Mouse (Mus musculus): ENCODE measurements around the gene Nuak1.
"Not testable (repeated sequence)": the region's sequence is repeated elsewhere in the genome, so short reads cannot be mapped to it uniquely, and the experiment has no call there.

Gene Nuak1

GRCm38 (mm10) chr10:84440541-84441433 lies at the start of gene Nuak1:
TSS of gene Nuak1 (minus strand) at chr10:84440597.
- no peaks in the 10 kb centered on the region for H3K27me3 ChIP-seq (ENCODE audit: control insufficient read depth, insufficient read depth, low read length, poor library complexity, severe bottlenecking)
- no peaks in the 10 kb centered on the region for H3K36me3 ChIP-seq (ENCODE audit: control insufficient read depth, insufficient read depth, low read length, poor library complexity, severe bottlenecking)
- peak; percentile 75 for DNase-seq (ENCODE audit: low read depth, low spot score)

GRCm38 (mm10) chr10:84490115-84490514 lies 49.7 kb upstream of the Nuak1 start:
- no peaks in the 10 kb centered on the region for H3K27me3 ChIP-seq (ENCODE audit: control insufficient read depth, insufficient read depth, low read length, poor library complexity, severe bottlenecking)
- DNase-seq (ENCODE audit: low read depth, low spot score): no peak
- H3K36me3 ChIP-seq (ENCODE audit: control insufficient read depth, insufficient read depth, low read length, poor library complexity, severe bottlenecking): no peaks in the 10 kb centered on the region

- Histone ChIP-seq H3K27me3 (ENCODE audit: control insufficient read depth, insufficient read depth, low read length, poor library complexity, severe bottlenecking) (no peaks in the 10 kb centered on the region), H3K36me3 (ENCODE audit: control insufficient read depth, insufficient read depth, low read length, poor library complexity, severe bottlenecking) (no peaks in the 10 kb centered on the region)
- DNase-seq (ENCODE audit: low read depth, low spot score): peak; percentile 72
These were observed 47.9 kb upstream of the Nuak1 start for GRCm38 (mm10) chr10:84488315-84488714.

GRCm38 (mm10) chr10:84484661-84485060 lies 44.3 kb upstream of the Nuak1 start:
- no peaks in the 10 kb centered on the region for H3K27me3 ChIP-seq (ENCODE audit: control insufficient read depth, insufficient read depth, low read length, poor library complexity, severe bottlenecking)
- no peak for DNase-seq (ENCODE audit: low read depth, low spot score)
- H3K36me3 ChIP-seq (ENCODE audit: control insufficient read depth, insufficient read depth, low read length, poor library complexity, severe bottlenecking): no peaks in the 10 kb centered on the region

- no peak for DNase-seq (ENCODE audit: low read depth, low spot score)
- Histone ChIP-seq H3K27me3 (ENCODE audit: control insufficient read depth, insufficient read depth, low read length, poor library complexity, severe bottlenecking) (no peaks in the 10 kb centered on the region), H3K36me3 (ENCODE audit: control insufficient read depth, insufficient read depth, low read length, poor library complexity, severe bottlenecking) (no peaks in the 10 kb centered on the region)
These were observed 43.2 kb upstream of the Nuak1 start for GRCm38 (mm10) chr10:84483553-84483952.

- H3K36me3 ChIP-seq (ENCODE audit: control insufficient read depth, insufficient read depth, low read length, poor library complexity, severe bottlenecking): no peaks in the 10 kb centered on the region
These were observed 42.7 kb upstream of the Nuak1 start for GRCm38 (mm10) chr10:84483069-84483468.

GRCm38 (mm10) chr10:84482418-84482817 lies 42.0 kb upstream of the Nuak1 start:
- H3K36me3 ChIP-seq (ENCODE audit: control insufficient read depth, insufficient read depth, low read length, poor library complexity, severe bottlenecking); DNase-seq (ENCODE audit: low read depth, low spot score); H3K27me3 ChIP-seq (ENCODE audit: control insufficient read depth, insufficient read depth, low read length, poor library complexity, severe bottlenecking): not testable (repeated sequence)

More at GRCm38 (mm10) chr10:84483069-84483468, 42.7 kb upstream of the Nuak1 start:
- H3K27me3 ChIP-seq (ENCODE audit: control insufficient read depth, insufficient read depth, low read length, poor library complexity, severe bottlenecking): no peaks in the 10 kb centered on the region
- no peak for DNase-seq (ENCODE audit: low read depth, low spot score)

GRCm38 (mm10) chr10:84481327-84481671 lies 40.9 kb upstream of the Nuak1 start:
- Histone ChIP-seq H3K27me3 (ENCODE audit: control insufficient read depth, insufficient read depth, low read length, poor library complexity, severe bottlenecking) (no peaks in the 10 kb centered on the region), H3K36me3 (ENCODE audit: control insufficient read depth, insufficient read depth, low read length, poor library complexity, severe bottlenecking) (no peaks in the 10 kb centered on the region)
- no peak for DNase-seq (ENCODE audit: low read depth, low spot score)

- H3K36me3 ChIP-seq (ENCODE audit: control insufficient read depth, insufficient read depth, low read length, poor library complexity, severe bottlenecking): no peaks in the 10 kb centered on the region
- H3K27me3 ChIP-seq (ENCODE audit: control insufficient read depth, insufficient read depth, low read length, poor library complexity, severe bottlenecking): no peaks in the 10 kb centered on the region
- no peak for DNase-seq (ENCODE audit: low read depth, low spot score)
These were observed 40.4 kb upstream of the Nuak1 start for GRCm38 (mm10) chr10:84480667-84481326.

GRCm38 (mm10) chr10:84480146-84480545 lies 39.7 kb upstream of the Nuak1 start:
- H3K27me3 ChIP-seq (ENCODE audit: control insufficient read depth, insufficient read depth, low read length, poor library complexity, severe bottlenecking): no peaks in the 10 kb centered on the region
- no peak for DNase-seq (ENCODE audit: low read depth, low spot score)

GRCm38 (mm10) chr10:84477613-84478076 lies 37.2 kb upstream of the Nuak1 start:
- Histone ChIP-seq H3K27me3 (ENCODE audit: control insufficient read depth, insufficient read depth, low read length, poor library complexity, severe bottlenecking) (no peaks in the 10 kb centered on the region), H3K36me3 (ENCODE audit: control insufficient read depth, insufficient read depth, low read length, poor library complexity, severe bottlenecking) (no peaks in the 10 kb centered on the region)
- no peak for DNase-seq (ENCODE audit: low read depth, low spot score)

More at GRCm38 (mm10) chr10:84480146-84480545, 39.7 kb upstream of the Nuak1 start:
- no peaks in the 10 kb centered on the region for H3K36me3 ChIP-seq (ENCODE audit: control insufficient read depth, insufficient read depth, low read length, poor library complexity, severe bottlenecking)

- Histone ChIP-seq H3K36me3 (ENCODE audit: control insufficient read depth, insufficient read depth, low read length, poor library complexity, severe bottlenecking) (no peaks in the 10 kb centered on the region), H3K27me3 (ENCODE audit: control insufficient read depth, insufficient read depth, low read length, poor library complexity, severe bottlenecking) (no peaks in the 10 kb centered on the region)
- no peak for DNase-seq (ENCODE audit: low read depth, low spot score)
These were observed 36.7 kb upstream of the Nuak1 start for GRCm38 (mm10) chr10:84477045-84477612.

- H3K36me3 ChIP-seq (ENCODE audit: control insufficient read depth, insufficient read depth, low read length, poor library complexity, severe bottlenecking): no peaks in the 10 kb centered on the region
- no peak for DNase-seq (ENCODE audit: low read depth, low spot score)
- no peaks in the 10 kb centered on the region for H3K27me3 ChIP-seq (ENCODE audit: control insufficient read depth, insufficient read depth, low read length, poor library complexity, severe bottlenecking)
These were observed 27.3 kb upstream of the Nuak1 start for GRCm38 (mm10) chr10:84467555-84468164.

GRCm38 (mm10) chr10:84465511-84465910 lies 25.1 kb upstream of the Nuak1 start:
- DNase-seq (ENCODE audit: low read depth, low spot score): no peak
- Histone ChIP-seq H3K27me3 (ENCODE audit: control insufficient read depth, insufficient read depth, low read length, poor library complexity, severe bottlenecking) (no peaks in the 10 kb centered on the region), H3K36me3 (ENCODE audit: control insufficient read depth, insufficient read depth, low read length, poor library complexity, severe bottlenecking) (no peaks in the 10 kb centered on the region)

All from splenic B cell, adult 2 months (primary cell).